Mouse (Mus musculus) bone marrow, adult 2 months (tissue): ENCODE data around the gene Apoa4. TPM values are rescaled to one million over a fixed set of nuclear protein-coding genes. Genes with fewer than 3 reads are reported as not detected.

ENCODE experiments used
- H3K27ac ChIP-seq: fragments of 200-500 bp; 2 replicates; pipeline ENCODE4 v1.5.1; 2012; ENCODE audit warnings: low read depth, mild to moderate bottlenecking, control low read depth, inconsistent platforms, low read length; ENCODE audit not compliant: control insufficient read depth, poor library complexity, insufficient read depth
- H3K4me1 ChIP-seq: fragments of 200-500 bp; 2 replicates; pipeline ENCODE4 v1.6.1; 2011; ENCODE audit warnings: low read length; ENCODE audit not compliant: control insufficient read depth, insufficient read depth
- H3K4me3 ChIP-seq: fragments of 200-500 bp; replicated peaks from 2 replicates; pipeline ENCODE3; 2011; ENCODE audit warnings: mild to moderate bottlenecking, low read depth, low read length, control low read depth; ENCODE audit not compliant: control insufficient read depth
- CTCF ChIP-seq: fragments of 200-500 bp; IDR thresholded peaks from 2 replicates; pipeline ENCODE4 v1.5.1; 2011; ENCODE audit warnings: low read length, control low read depth; ENCODE audit not compliant: control insufficient read depth, insufficient read depth
- POLR2A ChIP-seq: fragments of 200-500 bp; IDR thresholded peaks from 2 replicates; pipeline ENCODE4 v1.6.1; 2011; ENCODE audit warnings: low read depth, mild to moderate bottlenecking, control low read depth, low read length, borderline replicate concordance; ENCODE audit not compliant: control insufficient read depth
- WGBS: fragments of 180-500 bp; shearing (Covaris S2); methylation state at CpG from one replicate; pipeline ENCODE4 v1.1.7; 2018; 5-methylcytosine and 5-hydroxymethylcytosine counted together
- polyA plus RNA-seq: library from polyadenylated mRNA; stranded (reverse); fragments of >200 nt; gene quantifications from 2 replicates; pipeline ENCODE4 v1.2.4, GENCODE M21; 2011; ENCODE audit warnings: low replicate concordance; ENCODE audit not compliant: missing spikeins, insufficient read depth, insufficient read length

The Apoa4 gene
- polyA plus RNA-seq, 1 experiment, result not detected

DNA sequence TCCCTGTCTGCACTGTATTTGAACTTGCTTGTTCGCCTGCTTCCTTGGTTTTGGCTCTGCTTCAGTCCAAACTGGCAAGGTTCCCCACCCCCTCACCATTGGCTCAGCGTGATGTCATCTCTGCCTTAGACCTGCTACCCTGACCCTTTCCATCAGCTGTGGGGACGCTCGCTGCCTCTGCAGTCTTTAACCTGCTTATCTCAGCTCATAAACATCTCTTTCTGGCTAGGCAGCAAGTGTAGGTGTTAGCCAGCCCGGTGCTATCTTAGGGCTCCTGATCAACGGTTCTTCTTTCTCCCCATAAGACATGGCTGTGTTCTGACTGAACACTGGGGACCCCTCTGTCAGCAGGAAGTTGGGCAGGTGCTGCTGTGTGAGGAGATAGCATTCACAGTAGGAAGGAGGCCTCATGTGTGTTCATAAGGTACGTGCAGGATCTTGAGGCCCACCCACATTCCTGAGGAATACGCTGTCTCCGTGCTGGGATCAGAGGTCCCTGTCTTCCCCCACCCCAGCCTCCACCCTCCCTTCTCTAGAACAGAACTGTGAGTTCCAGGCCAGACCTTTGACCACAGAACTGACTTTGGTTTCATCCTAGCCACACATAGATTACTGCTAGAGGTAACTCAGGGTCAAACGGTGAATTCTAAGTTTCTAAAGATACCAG is 33.5 kb upstream of the Apoa4 start:
- Histone ChIP-seq H3K4me3 (no peak overlapping the region), H3K4me1 (no peaks in the 10 kb centered on the region), H3K27ac (no peak overlapping the region)
- 65% methylated on average over 10 of the region's 10 CpGs for WGBS
- TF ChIP-seq POLR2A (no peak), CTCF (no peak)

DNA sequence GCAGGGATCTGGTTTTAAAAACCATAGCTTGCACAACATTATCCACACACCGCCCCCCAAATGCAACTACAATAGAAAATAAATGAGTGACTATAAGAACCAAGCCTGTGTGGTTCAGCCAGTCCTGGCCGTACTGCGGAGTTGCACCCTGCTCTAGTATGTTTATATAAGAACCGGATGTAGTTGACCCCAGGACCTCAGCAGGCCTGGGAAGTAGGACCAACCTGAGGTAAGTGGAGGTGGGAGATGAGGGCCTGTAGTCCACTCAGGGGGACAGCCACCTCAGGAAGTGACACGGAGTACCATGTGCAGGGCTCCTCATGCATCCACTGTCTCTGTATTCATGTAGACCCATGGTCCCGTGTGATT is 33.0 kb upstream of the Apoa4 start:
- no peak for TF ChIP-seq CTCF
- no peak for TF ChIP-seq POLR2A
- 83% methylated on average over 6 of the region's 6 CpGs for WGBS
- Histone ChIP-seq H3K4me3 (no peak overlapping the region), H3K4me1 (no peaks in the 10 kb centered on the region), H3K27ac (no peak overlapping the region)

DNA sequence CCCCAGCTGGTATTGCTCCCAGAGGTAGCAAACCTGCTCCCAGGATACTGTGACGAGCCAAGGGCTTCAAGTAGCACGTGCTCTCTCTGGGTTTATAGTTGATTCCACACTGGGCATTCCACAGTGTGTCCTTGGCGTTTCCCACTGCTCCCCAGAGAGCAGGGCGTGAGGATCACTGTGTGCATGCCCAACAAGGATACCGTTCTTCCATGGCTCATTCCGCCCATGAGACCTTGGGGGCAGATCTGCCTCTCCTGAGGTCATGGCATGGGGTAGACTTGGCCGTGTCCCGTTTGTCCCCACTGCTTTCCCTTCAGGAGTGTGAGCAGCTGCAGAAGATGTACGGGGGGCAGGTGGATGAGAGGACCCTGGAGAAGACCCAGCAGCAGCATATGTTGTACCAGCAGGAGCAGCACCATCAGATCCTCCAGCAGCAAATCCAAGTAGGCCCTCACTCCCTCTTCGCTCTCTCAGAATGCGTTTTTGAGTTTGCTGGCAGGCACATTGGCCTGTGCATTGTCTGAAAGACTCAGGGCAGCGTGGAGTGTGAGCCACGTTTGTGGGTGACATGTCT is 32.0 kb upstream of the Apoa4 start:
- no peak overlapping the region for H3K4me3 ChIP-seq
- no peaks in the 10 kb centered on the region for H3K4me1 ChIP-seq
- no peak overlapping the region for H3K27ac ChIP-seq
- TF ChIP-seq CTCF, result no peak
- no peak for TF ChIP-seq POLR2A
- 89% methylated on average over 13 of the region's 13 CpGs for WGBS

DNA sequence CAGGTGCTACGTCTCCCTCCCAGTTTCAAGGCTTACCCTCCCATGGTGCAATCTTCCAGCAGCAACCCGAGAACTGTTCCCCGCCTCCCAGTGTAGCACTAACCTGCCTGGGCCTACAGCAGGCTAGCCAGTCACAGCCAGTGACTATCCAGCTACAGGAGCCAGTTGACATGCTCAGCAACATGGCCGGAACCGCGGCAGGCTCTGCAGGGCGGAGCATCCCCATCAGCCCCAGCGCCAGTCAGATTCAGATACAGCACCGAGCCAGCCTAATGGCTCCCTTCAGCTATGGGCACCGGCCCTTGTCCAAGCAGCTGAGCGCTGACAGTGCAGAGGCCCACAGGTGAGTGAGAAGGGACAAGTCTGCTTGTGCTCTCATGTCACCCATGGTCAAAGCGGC is 30.0 kb upstream of the Apoa4 start:
- Histone ChIP-seq H3K4me3 (no peak overlapping the region), H3K27ac (no peak overlapping the region), H3K4me1 (no peaks in the 10 kb centered on the region)
- TF ChIP-seq POLR2A (no peak), CTCF (no peak)
- 90% methylated on average over 12 of the region's 12 CpGs for WGBS

DNA sequence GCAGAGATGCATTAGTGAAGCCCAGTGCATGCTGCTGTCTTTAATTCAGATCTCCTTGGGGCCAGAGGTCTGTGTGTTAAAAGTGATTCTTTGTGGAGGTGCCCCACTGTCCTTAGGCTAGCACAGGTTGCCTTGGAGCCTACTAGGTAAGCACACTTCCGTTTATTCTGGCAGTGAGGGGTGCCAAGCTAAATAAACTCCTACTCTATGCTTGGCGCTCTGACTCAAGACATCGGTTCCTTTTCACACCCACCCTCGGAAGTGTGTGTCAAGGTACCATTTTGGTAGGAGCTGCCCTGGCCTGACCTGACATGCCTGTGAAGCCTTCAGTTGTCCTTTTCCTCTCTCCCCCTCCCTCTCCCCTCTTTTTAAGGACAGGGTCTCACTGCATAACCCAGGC is 26.2 kb upstream of the Apoa4 start:
- WGBS, result 83% methylated on average over 4 of the region's 4 CpGs
- Histone ChIP-seq H3K4me3 (no peak overlapping the region), H3K27ac (no peak overlapping the region), H3K4me1 (no peaks in the 10 kb centered on the region)
- no peak for TF ChIP-seq POLR2A

DNA sequence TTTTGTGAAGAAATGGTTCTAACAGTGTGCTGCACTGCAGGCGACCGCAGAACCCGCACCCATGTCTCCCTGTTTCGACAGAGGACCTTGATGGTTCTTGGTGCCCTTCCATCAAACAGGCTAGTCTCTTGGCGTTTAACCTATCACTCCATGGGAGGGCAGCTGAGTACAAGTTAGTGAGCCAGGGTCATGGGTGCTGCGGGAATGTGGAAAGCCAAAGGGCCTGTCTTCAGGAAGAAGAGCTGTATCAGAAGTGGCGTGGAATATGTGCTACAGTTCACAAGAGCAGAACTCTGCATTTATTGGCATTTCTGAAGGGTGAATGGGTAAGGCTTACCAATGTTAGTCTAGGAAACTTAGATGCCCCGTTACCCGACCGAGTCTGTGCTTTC is 25.6 kb upstream of the Apoa4 start:
- WGBS, result 82% methylated on average over 10 of the region's 10 CpGs
- H3K27ac ChIP-seq, result no peak overlapping the region
- H3K4me3 ChIP-seq, result no peak overlapping the region
- TF ChIP-seq POLR2A (no peak), CTCF (no peak)
- H3K4me1 ChIP-seq, result no peaks in the 10 kb centered on the region

DNA sequence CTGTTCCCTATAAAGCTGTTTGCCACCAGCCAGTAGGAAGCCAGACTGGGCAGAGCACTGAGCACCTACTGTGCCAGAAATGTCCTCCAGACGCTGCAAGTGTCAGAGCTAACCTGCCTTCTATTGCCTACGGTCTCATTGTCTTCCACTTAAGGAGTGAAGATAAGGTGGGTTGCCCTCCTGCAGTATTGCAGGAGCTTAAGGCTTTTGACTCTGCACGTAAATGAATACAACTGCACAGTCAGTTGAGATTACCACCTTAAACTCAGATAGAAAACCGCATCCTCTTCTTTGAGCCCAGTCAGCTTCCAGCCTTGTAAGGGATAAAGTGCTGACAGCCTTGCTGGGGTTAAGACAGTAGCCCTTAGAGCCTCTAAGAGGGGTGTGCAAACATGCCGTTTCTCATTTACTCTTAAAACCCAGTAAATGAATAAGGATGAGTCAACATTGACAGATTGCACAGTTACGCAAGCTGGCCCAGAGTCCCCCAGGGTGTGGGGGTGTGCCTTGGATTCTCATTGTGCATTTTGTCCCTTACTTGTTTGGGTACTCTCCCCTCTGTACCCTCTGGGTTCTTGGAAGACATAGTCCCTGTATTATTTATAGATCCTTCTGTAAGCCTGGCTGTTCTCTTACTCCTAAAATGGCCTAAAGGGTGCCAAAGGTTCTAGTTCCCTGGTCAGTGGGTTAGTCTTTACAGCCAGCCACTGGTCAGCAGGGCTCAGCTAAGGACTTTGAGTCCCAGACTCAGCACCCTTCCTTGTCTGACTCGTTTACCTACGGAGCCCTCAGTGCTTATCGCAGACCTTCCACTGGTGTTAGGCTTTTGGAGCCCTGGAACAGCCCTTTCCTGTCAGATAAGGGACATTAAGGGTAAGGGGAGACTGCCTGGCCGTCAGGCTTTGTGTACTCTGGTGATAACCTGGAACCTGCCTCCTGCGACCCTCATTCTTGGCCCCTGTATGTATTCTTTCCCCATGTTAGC is 24.9 kb upstream of the Apoa4 start:
- WGBS, result 62% methylated on average over 11 of the region's 11 CpGs
- no peaks in the 10 kb centered on the region for H3K4me1 ChIP-seq
- no peak for TF ChIP-seq POLR2A
- TF ChIP-seq CTCF, result no peak

DNA sequence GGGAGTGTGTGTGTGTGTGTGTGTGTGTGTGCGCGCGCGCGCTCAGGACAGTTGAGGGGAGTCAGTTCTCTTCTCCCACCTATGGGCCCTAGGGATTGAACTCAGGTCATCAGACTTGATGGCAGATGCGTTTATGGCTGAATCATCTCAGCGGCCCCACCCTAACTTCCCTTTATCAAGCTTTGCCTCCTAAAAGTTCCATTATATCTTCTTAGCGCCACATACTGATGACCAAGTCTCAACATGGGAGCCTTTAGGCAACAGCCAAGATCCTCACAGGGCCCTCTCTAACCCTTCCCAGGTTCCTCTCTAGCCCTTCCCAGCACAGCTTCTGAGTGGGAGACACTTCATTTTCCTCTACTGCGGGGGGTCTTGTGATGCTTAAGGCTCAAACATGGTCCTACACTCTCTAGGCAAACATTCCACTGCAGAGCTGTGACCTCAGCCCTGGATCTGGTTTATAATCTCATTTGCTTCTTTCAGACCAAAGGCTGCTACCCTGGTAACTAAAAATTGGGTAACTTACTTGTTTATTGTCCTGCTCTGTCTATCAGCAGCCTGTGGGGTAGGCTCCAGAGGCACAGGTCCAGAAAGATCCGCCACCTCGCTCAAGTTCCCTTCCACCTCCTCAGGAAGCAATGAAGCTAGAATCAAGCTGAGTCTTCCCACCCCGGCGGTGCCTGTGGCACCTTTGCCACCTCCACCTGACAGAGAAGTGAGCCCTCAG is 23.6 kb upstream of the Apoa4 start:
- TF ChIP-seq CTCF (no peak), POLR2A (no peak)
- Histone ChIP-seq H3K4me1 (no peaks in the 10 kb centered on the region), H3K27ac (no peak overlapping the region), H3K4me3 (no peak overlapping the region)
- WGBS, result 88% methylated on average over 13 of the region's 13 CpGs

More for the DNA sequence above, 24.9 kb upstream of the Apoa4 start:
- no peak overlapping the region for H3K27ac ChIP-seq
- no peak overlapping the region for H3K4me3 ChIP-seq
